Mouse (Mus musculus) stomach, embryonic 15.5 days (tissue): Measurements from ENCODE around the gene Cacna1d. TPM values are rescaled to one million over a fixed set of nuclear protein-coding genes. Genes with fewer than 3 reads are reported as not detected.

ENCODE experiments used
- ATAC-seq: fragments of 200-750 bp; cut with Nextera tagmentation; 2 replicates; pipeline ENCODE4 v1.8.0; 2017; ENCODE audit warnings: low read depth, moderate number of reproducible peaks, moderate TSS enrichment; ENCODE audit not compliant: insufficient read depth, low FRiP score
- H3K27ac ChIP-seq: fragments of 300-500 bp; sonication (generic); 2 replicates; pipeline ENCODE4 v1.5.1; 2015; ENCODE audit warnings: mild to moderate bottlenecking, inconsistent platforms
- H3K27me3 ChIP-seq: fragments of 300-500 bp; sonication (generic); replicated peaks from 2 replicates; pipeline ENCODE4 v1.6.1; 2015; ENCODE audit warnings: inconsistent platforms
- H3K36me3 ChIP-seq: fragments of 300-500 bp; sonication (generic); 2 replicates; pipeline ENCODE4 v1.6.1; 2015; ENCODE audit warnings: inconsistent platforms
- H3K4me1 ChIP-seq: fragments of 300-500 bp; sonication (generic); 2 replicates; pipeline ENCODE4 v1.6.1; 2015; ENCODE audit warnings: inconsistent platforms
- H3K4me2 ChIP-seq: fragments of 300-500 bp; sonication (generic); 2 replicates; pipeline ENCODE4 v1.6.1; 2015; ENCODE audit warnings: mild to moderate bottlenecking, inconsistent platforms
- H3K4me3 ChIP-seq: fragments of 300-500 bp; sonication (generic); replicated peaks from 2 replicates; pipeline ENCODE4 v1.5.1; 2015; ENCODE audit warnings: inconsistent platforms
- H3K9ac ChIP-seq: fragments of 300-500 bp; sonication (generic); 2 replicates; pipeline ENCODE4 v1.6.1; 2015; ENCODE audit warnings: inconsistent platforms
- H3K9me3 ChIP-seq: fragments of 300-500 bp; sonication (generic); 2 replicates; pipeline ENCODE4 v1.6.1; 2016; ENCODE audit warnings: inconsistent platforms
- WGBS: fragments of 180-500 bp; shearing (Covaris S2); methylation state at CpG from one replicate; pipeline ENCODE4 v1.1.7; 2015; 5-methylcytosine and 5-hydroxymethylcytosine counted together
- polyA plus RNA-seq: library from polyadenylated mRNA; unstranded; fragments of >200 nt; fragmentation: Nextera tagmentation; extraction: Ambion mirVana; gene quantifications from 2 replicates; pipeline ENCODE4 v1.2.1, GENCODE M21; 2015

Gene Cacna1d
- polyA plus RNA-seq, result 5.5 and 6.1 TPM in 2 replicates

- WGBS, result 58% methylated on average over 9 of the region's 9 CpGs
- Histone ChIP-seq H3K4me3 (no peak within 1 kb of the TSS), H3K27me3 (no peaks in the 10 kb centered on the region), H3K9me3 (no peaks in the 10 kb centered on the region), H3K4me2 (no peak within 1 kb of the TSS), H3K9ac (no peak within 1 kb of the TSS), H3K27ac (no peak within 1 kb of the TSS), H3K36me3 (0 out of 2 replicates have a peak, but pooled peaks cover 17% of the 10 kb centered on the region), H3K4me1 (no peaks in the 10 kb centered on the region)
- ATAC-seq, result no peak
Measured at GRCm38 (mm10) chr14:30491342-30491741, at the start of gene Cacna1d. Cacna1d (minus strand) TSS chr14:30491455.

- H3K9me3 ChIP-seq, result no peaks in the 10 kb centered on the region
- no peak overlapping the region for H3K9ac ChIP-seq
- H3K27me3 ChIP-seq, result no peaks in the 10 kb centered on the region
- no peak for ATAC-seq
- no peak overlapping the region for H3K4me3 ChIP-seq
- WGBS, result 72% methylated on average over 6 of the region's 6 CpGs
- no peaks in the 10 kb centered on the region for H3K36me3 ChIP-seq
- H3K4me1 ChIP-seq, result no peaks in the 10 kb centered on the region
- no peak overlapping the region for H3K4me2 ChIP-seq
- H3K27ac ChIP-seq, result no peak overlapping the region
Measured at GRCm38 (mm10) chr14:30533780-30534450, 42.7 kb upstream of the Cacna1d start.

- 91% methylated on average over 6 of the region's 6 CpGs for WGBS
- Histone ChIP-seq H3K9ac (no peak overlapping the region), H3K4me3 (no peak overlapping the region), H3K9me3 (no peaks in the 10 kb centered on the region), H3K4me2 (no peak overlapping the region), H3K27ac (no peak overlapping the region), H3K36me3 (no peaks in the 10 kb centered on the region), H3K4me1 (no peaks in the 10 kb centered on the region), H3K27me3 (no peaks in the 10 kb centered on the region)
- no peak for ATAC-seq
Measured at GRCm38 (mm10) chr14:30531896-30532295, 40.6 kb upstream of the Cacna1d start.

GRCm38 (mm10) chr14:30531431-30531830, 40.2 kb upstream of the Cacna1d start:
- Histone ChIP-seq H3K4me3 (no peak overlapping the region), H3K4me2 (no peak overlapping the region), H3K9ac (no peak overlapping the region), H3K27ac (no peak overlapping the region), H3K9me3 (no peaks in the 10 kb centered on the region), H3K36me3 (peaks cover 3% of the 10 kb centered on the region; the same call in 1 of the 2 replicates), H3K4me1 (no peaks in the 10 kb centered on the region), H3K27me3 (no peaks in the 10 kb centered on the region)
- no peak for ATAC-seq
- 82% methylated on average over 5 of the region's 5 CpGs for WGBS

GRCm38 (mm10) chr14:30530726-30531269, 39.5 kb upstream of the Cacna1d start:
- no peaks in the 10 kb centered on the region for H3K27me3 ChIP-seq
- H3K36me3 ChIP-seq, result peaks cover 9% of the 10 kb centered on the region
- H3K27ac ChIP-seq, result no peak overlapping the region
- 63% methylated on average over 8 of the region's 8 CpGs for WGBS
- H3K9ac ChIP-seq, result no peak overlapping the region
- no peaks in the 10 kb centered on the region for H3K9me3 ChIP-seq
- no peak overlapping the region for H3K4me3 ChIP-seq
- no peaks in the 10 kb centered on the region for H3K4me1 ChIP-seq
- no peak overlapping the region for H3K4me2 ChIP-seq
- no peak for ATAC-seq

- no peak for ATAC-seq
- Histone ChIP-seq H3K9ac (no peak overlapping the region), H3K4me1 (no peaks in the 10 kb centered on the region), H3K4me2 (no peak overlapping the region), H3K27me3 (no peaks in the 10 kb centered on the region), H3K9me3 (no peaks in the 10 kb centered on the region), H3K4me3 (no peak overlapping the region), H3K36me3 (peaks cover 10% of the 10 kb centered on the region), H3K27ac (no peak overlapping the region)
- WGBS, result 94% methylated on average over 12 of the region's 12 CpGs
Measured at GRCm38 (mm10) chr14:30529454-30529853, 38.2 kb upstream of the Cacna1d start.

GRCm38 (mm10) chr14:30528961-30529360, 37.7 kb upstream of the Cacna1d start:
- Histone ChIP-seq H3K4me1 (no peaks in the 10 kb centered on the region), H3K27ac (no peak overlapping the region), H3K36me3 (peaks cover 12% of the 10 kb centered on the region), H3K27me3 (no peaks in the 10 kb centered on the region), H3K9me3 (no peaks in the 10 kb centered on the region), H3K4me2 (no peak overlapping the region), H3K4me3 (no peak overlapping the region), H3K9ac (no peak overlapping the region)
- ATAC-seq, result no peak
- 77% methylated on average over 5 of the region's 5 CpGs for WGBS

- no peak overlapping the region for H3K27ac ChIP-seq
- no peak overlapping the region for H3K9ac ChIP-seq
- H3K4me2 ChIP-seq, result no peak overlapping the region
- H3K4me1 ChIP-seq, result no peaks in the 10 kb centered on the region
- no peak overlapping the region for H3K4me3 ChIP-seq
- no peak for ATAC-seq
- H3K36me3 ChIP-seq, result peaks cover 18% of the 10 kb centered on the region
- no peaks in the 10 kb centered on the region for H3K27me3 ChIP-seq
- 85% methylated on average over 10 of the region's 10 CpGs for WGBS
- H3K9me3 ChIP-seq, result no peaks in the 10 kb centered on the region
Measured at GRCm38 (mm10) chr14:30528392-30528791, 37.1 kb upstream of the Cacna1d start.

- no peak overlapping the region for H3K4me2 ChIP-seq
- H3K4me1 ChIP-seq, result no peaks in the 10 kb centered on the region
- H3K4me3 ChIP-seq, result no peak overlapping the region
- ATAC-seq, result no peak
- H3K9me3 ChIP-seq, result no peaks in the 10 kb centered on the region
- H3K36me3 ChIP-seq, result peaks cover 47% of the 10 kb centered on the region
- WGBS, result 75% methylated on average over 6 of the region's 6 CpGs
- no peak overlapping the region for H3K9ac ChIP-seq
- no peak overlapping the region for H3K27ac ChIP-seq
- H3K27me3 ChIP-seq, result no peaks in the 10 kb centered on the region
Measured at GRCm38 (mm10) chr14:30523356-30523755, 32.1 kb upstream of the Cacna1d start.

GRCm38 (mm10) chr14:30519323-30519722, 28.1 kb upstream of the Cacna1d start:
- Histone ChIP-seq H3K9ac (no peak overlapping the region), H3K4me1 (no peaks in the 10 kb centered on the region), H3K27me3 (no peaks in the 10 kb centered on the region), H3K9me3 (no peaks in the 10 kb centered on the region), H3K27ac (no peak overlapping the region), H3K4me2 (no peak overlapping the region), H3K36me3 (peaks cover 40% of the 10 kb centered on the region), H3K4me3 (no peak overlapping the region)
- 88% methylated on average over 5 of the region's 5 CpGs for WGBS
- no peak for ATAC-seq

GRCm38 (mm10) chr14:30515931-30516723, 24.9 kb upstream of the Cacna1d start:
- no peak overlapping the region for H3K4me3 ChIP-seq
- no peaks in the 10 kb centered on the region for H3K4me1 ChIP-seq
- no peaks in the 10 kb centered on the region for H3K27me3 ChIP-seq
- no peak overlapping the region for H3K9ac ChIP-seq
- no peak overlapping the region for H3K27ac ChIP-seq
- H3K9me3 ChIP-seq, result no peaks in the 10 kb centered on the region
- 82% methylated on average over 13 of the region's 13 CpGs for whole genome bisulfite sequencing
- H3K4me2 ChIP-seq, result no peak overlapping the region
- ATAC-seq, result no peak
- H3K36me3 ChIP-seq, result peaks cover 27% of the 10 kb centered on the region; the same call in 1 of the 2 replicates

- no peak for ATAC-seq
- H3K4me2 ChIP-seq, result no peak overlapping the region
- H3K9ac ChIP-seq, result no peak overlapping the region
- H3K27ac ChIP-seq, result no peak overlapping the region
- peaks cover 19% of the 10 kb centered on the region for H3K36me3 ChIP-seq
- WGBS, result 86% methylated on average over 5 of the region's 5 CpGs
- H3K4me1 ChIP-seq, result no peaks in the 10 kb centered on the region
- no peaks in the 10 kb centered on the region for H3K27me3 ChIP-seq
- H3K9me3 ChIP-seq, result no peaks in the 10 kb centered on the region
- no peak overlapping the region for H3K4me3 ChIP-seq
Measured at GRCm38 (mm10) chr14:30512896-30513295, 21.6 kb upstream of the Cacna1d start.
